Mouse (Mus musculus) hindbrain, embryonic 15.5 days (tissue): ENCODE data around the gene Osbpl9. TPM values are rescaled to one million over a fixed set of nuclear protein-coding genes. Genes with fewer than 3 reads are reported as not detected.

ENCODE experiments used
- ATAC-seq: fragments of 200-750 bp; cut with Nextera tagmentation; 2 replicates; pipeline ENCODE4 v1.8.0; 2017; ENCODE audit warnings: low read depth, moderate number of reproducible peaks, moderate TSS enrichment; ENCODE audit not compliant: low FRiP score
- H3K27ac ChIP-seq: fragments of 300-500 bp; sonication (generic); replicated peaks from 2 replicates; pipeline ENCODE4 v1.5.1; 2015; ENCODE audit warnings: mild to moderate bottlenecking, inconsistent platforms
- H3K27me3 ChIP-seq: fragments of 300-500 bp; sonication (generic); 2 replicates; pipeline ENCODE4 v1.6.1; 2015; ENCODE audit warnings: control low read depth, inconsistent platforms
- H3K36me3 ChIP-seq: fragments of 300-500 bp; sonication (generic); 2 replicates; pipeline ENCODE4 v1.6.1; 2015; ENCODE audit warnings: control low read depth, inconsistent platforms
- H3K4me1 ChIP-seq: fragments of 300-500 bp; sonication (generic); replicated peaks from 2 replicates; pipeline ENCODE4 v1.6.1; 2015; ENCODE audit warnings: control low read depth, inconsistent platforms
- H3K4me2 ChIP-seq: fragments of 300-500 bp; sonication (generic); 2 replicates; pipeline ENCODE4 v1.6.1; 2015; ENCODE audit warnings: moderate library complexity, mild to moderate bottlenecking, inconsistent platforms
- H3K4me3 ChIP-seq: fragments of 300-500 bp; sonication (generic); 2 replicates; pipeline ENCODE4 v1.5.1; 2015; ENCODE audit warnings: mild to moderate bottlenecking, inconsistent platforms
- H3K9ac ChIP-seq: fragments of 300-500 bp; sonication (generic); 2 replicates; pipeline ENCODE4 v1.6.1; 2015; ENCODE audit warnings: inconsistent platforms
- H3K9me3 ChIP-seq: fragments of 300-500 bp; sonication (generic); 2 replicates; pipeline ENCODE4 v1.6.1; 2016; ENCODE audit warnings: control low read depth, inconsistent platforms
- WGBS: fragments of 180-500 bp; shearing (Covaris S2); methylation state at CpG from one replicate; pipeline ENCODE4 v1.1.7; 2015; 5-methylcytosine and 5-hydroxymethylcytosine counted together
- polyA plus RNA-seq: library from polyadenylated mRNA; unstranded; fragments of >200 nt; fragmentation: Nextera tagmentation; extraction: Ambion mirVana; gene quantifications from 2 replicates; pipeline ENCODE4 v1.2.1, GENCODE M21; 2015

Osbpl9 gene
- polyA plus RNA-seq, 1 experiment from 2014 or later: 72.0 TPM

GRCm38 (mm10) chr4:109110978-109111377, 91.1 kb downstream of the Osbpl9 start:
- Histone ChIP-seq H3K9ac (no peak overlapping the region), H3K27me3 (no peaks in the 10 kb centered on the region), H3K27ac (no peak overlapping the region), H3K9me3 (no peaks in the 10 kb centered on the region), H3K4me2 (no peak overlapping the region), H3K4me1 (peaks cover 2% of the 10 kb centered on the region; the same call in 1 of the 2 replicates), H3K36me3 (no peaks in the 10 kb centered on the region), H3K4me3 (no peak overlapping the region)
- no peak for ATAC-seq
- whole genome bisulfite sequencing: 88% methylated on average over 2 of the region's 2 CpGs

GRCm38 (mm10) chr4:109109686-109110085, 92.4 kb downstream of the Osbpl9 start:
- Histone ChIP-seq H3K9me3 (no peaks in the 10 kb centered on the region), H3K27ac (no peak overlapping the region), H3K36me3 (no peaks in the 10 kb centered on the region), H3K27me3 (no peaks in the 10 kb centered on the region), H3K4me3 (no peak overlapping the region), H3K9ac (no peak overlapping the region), H3K4me1 (no peaks in the 10 kb centered on the region; the same call in 1 of the 2 replicates), H3K4me2 (no peak overlapping the region)
- no peak for ATAC-seq
- WGBS: 92% methylated on average over 10 of the region's 10 CpGs

GRCm38 (mm10) chr4:109109012-109109411, 93.1 kb downstream of the Osbpl9 start:
- H3K27me3 ChIP-seq: no peaks in the 10 kb centered on the region
- H3K9ac ChIP-seq: no peak overlapping the region
- no peak overlapping the region for H3K4me3 ChIP-seq
- no peaks in the 10 kb centered on the region for H3K9me3 ChIP-seq
- 89% methylated on average over 6 of the region's 6 CpGs for WGBS
- H3K36me3 ChIP-seq: no peaks in the 10 kb centered on the region
- ATAC-seq: no peak
- no peak overlapping the region for H3K27ac ChIP-seq
- no peaks in the 10 kb centered on the region; the same call in 1 of the 2 replicates for H3K4me1 ChIP-seq
- no peak overlapping the region for H3K4me2 ChIP-seq

- Histone ChIP-seq H3K4me3 (no peak overlapping the region), H3K4me1 (no peaks in the 10 kb centered on the region), H3K27ac (no peak overlapping the region), H3K9ac (no peak overlapping the region), H3K27me3 (no peaks in the 10 kb centered on the region), H3K4me2 (no peak overlapping the region), H3K9me3 (no peaks in the 10 kb centered on the region), H3K36me3 (no peaks in the 10 kb centered on the region)
- ATAC-seq: no peak
Observed at GRCm38 (mm10) chr4:109106594-109106993, 95.5 kb downstream of the Osbpl9 start.

GRCm38 (mm10) chr4:109106034-109106433, 96.0 kb downstream of the Osbpl9 start:
- Histone ChIP-seq H3K4me1 (no peaks in the 10 kb centered on the region), H3K27ac (no peak overlapping the region), H3K27me3 (no peaks in the 10 kb centered on the region), H3K9me3 (no peaks in the 10 kb centered on the region), H3K4me3 (no peak overlapping the region), H3K9ac (no peak overlapping the region), H3K4me2 (no peak overlapping the region), H3K36me3 (no peaks in the 10 kb centered on the region)
- peak; percentile 63; the same call in 1 of the 2 replicates for ATAC-seq
- WGBS: 55% methylated on average over 3 of the region's 3 CpGs

GRCm38 (mm10) chr4:109105254-109105653, 96.8 kb downstream of the Osbpl9 start:
- Histone ChIP-seq H3K9ac (no peak overlapping the region), H3K9me3 (no peaks in the 10 kb centered on the region), H3K4me1 (no peaks in the 10 kb centered on the region), H3K36me3 (peaks cover 2% of the 10 kb centered on the region; the same call in 1 of the 2 replicates), H3K27ac (no peak overlapping the region), H3K4me3 (no peak overlapping the region), H3K27me3 (no peaks in the 10 kb centered on the region), H3K4me2 (no peak overlapping the region)
- no peak for ATAC-seq

GRCm38 (mm10) chr4:109103145-109103883, 98.8 kb downstream of the Osbpl9 start:
- Histone ChIP-seq H3K9me3 (no peaks in the 10 kb centered on the region), H3K4me2 (no peak overlapping the region), H3K36me3 (peaks cover 4% of the 10 kb centered on the region; the same call in 1 of the 2 replicates), H3K9ac (no peak overlapping the region), H3K27ac (no peak overlapping the region), H3K27me3 (no peaks in the 10 kb centered on the region), H3K4me3 (no peak overlapping the region), H3K4me1 (no peaks in the 10 kb centered on the region)
- no peak for ATAC-seq
- WGBS: 78% methylated on average over 9 of the region's 9 CpGs

GRCm38 (mm10) chr4:109102574-109102973, 99.5 kb downstream of the Osbpl9 start:
- Histone ChIP-seq H3K9me3 (no peaks in the 10 kb centered on the region), H3K4me3 (no peak overlapping the region), H3K4me1 (no peaks in the 10 kb centered on the region), H3K27me3 (no peaks in the 10 kb centered on the region), H3K4me2 (no peak overlapping the region), H3K36me3 (peaks cover 4% of the 10 kb centered on the region; the same call in 1 of the 2 replicates), H3K27ac (no peak overlapping the region), H3K9ac (no peak overlapping the region)
- no peak for ATAC-seq
- WGBS: 92% methylated on average over 5 of the region's 5 CpGs

GRCm38 (mm10) chr4:109098861-109099260, 103.2 kb downstream of the Osbpl9 start:
- 95% methylated on average over 3 of the region's 3 CpGs for WGBS
- Histone ChIP-seq H3K4me3 (no peak overlapping the region), H3K4me1 (0 out of 2 replicates have a peak, but pooled peaks cover 5% of the 10 kb centered on the region), H3K36me3 (peaks cover 4% of the 10 kb centered on the region; the same call in 1 of the 2 replicates), H3K27ac (no peak overlapping the region), H3K27me3 (no peaks in the 10 kb centered on the region), H3K9ac (no peak overlapping the region), H3K4me2 (no peak overlapping the region), H3K9me3 (no peaks in the 10 kb centered on the region)
- ATAC-seq: no peak

GRCm38 (mm10) chr4:109094269-109094668, 107.8 kb downstream of the Osbpl9 start:
- no peaks in the 10 kb centered on the region for H3K36me3 ChIP-seq
- no peaks in the 10 kb centered on the region for H3K9me3 ChIP-seq
- 0 out of 2 replicates have a peak, but pooled peaks cover 5% of the 10 kb centered on the region for H3K4me1 ChIP-seq
- H3K4me3 ChIP-seq: no peak overlapping the region
- H3K9ac ChIP-seq: no peak overlapping the region
- no peak overlapping the region for H3K27ac ChIP-seq
- no peaks in the 10 kb centered on the region for H3K27me3 ChIP-seq
- no peak overlapping the region for H3K4me2 ChIP-seq
- WGBS: 50% methylated on average over 2 of the region's 2 CpGs
- no peak for ATAC-seq

- Histone ChIP-seq H3K36me3 (no peaks in the 10 kb centered on the region), H3K27ac (no peak overlapping the region), H3K4me3 (no peak overlapping the region), H3K9ac (no peak overlapping the region), H3K27me3 (no peaks in the 10 kb centered on the region), H3K9me3 (no peaks in the 10 kb centered on the region), H3K4me1 (0 out of 2 replicates have a peak, but pooled peaks cover 5% of the 10 kb centered on the region), H3K4me2 (no peak overlapping the region)
- 93% methylated on average over 5 of the region's 5 CpGs for WGBS
- no peak; the same call in 1 of the 2 replicates for ATAC-seq
Observed at GRCm38 (mm10) chr4:109092344-109092743, 109.7 kb downstream of the Osbpl9 start.

GRCm38 (mm10) chr4:109091241-109091777, 110.8 kb downstream of the Osbpl9 start:
- 0 out of 2 replicates have a peak, but pooled peaks cover 5% of the 10 kb centered on the region for H3K4me1 ChIP-seq
- no peak overlapping the region for H3K4me3 ChIP-seq
- no peaks in the 10 kb centered on the region for H3K36me3 ChIP-seq
- no peaks in the 10 kb centered on the region for H3K27me3 ChIP-seq
- WGBS: 88% methylated on average over 8 of the region's 8 CpGs
- H3K4me2 ChIP-seq: no peak overlapping the region
- no peak for ATAC-seq
- H3K27ac ChIP-seq: no peak overlapping the region
- no peak overlapping the region for H3K9ac ChIP-seq
- H3K9me3 ChIP-seq: no peaks in the 10 kb centered on the region
